Mouse (Mus musculus) embryonic fibroblast, embryonic 13.5 days (primary cell): ENCODE data around the gene Slbp. TPM values are rescaled to one million over a fixed set of nuclear protein-coding genes. Genes with fewer than 3 reads are reported as not detected.
A peak's percentile ranks its signal among the peaks of the same experiment; 100 is the strongest.

Source experiments
- H3K27ac ChIP-seq: 2 replicates; pipeline ENCODE4 v1.5.1; 2012; ENCODE audit warnings: low read length, control low read depth, inconsistent platforms; ENCODE audit not compliant: insufficient read depth
- H3K4me1 ChIP-seq: 2 replicates; pipeline ENCODE4 v1.6.1; 2011; ENCODE audit warnings: low read length; ENCODE audit not compliant: control insufficient read depth, insufficient read depth
- H3K4me3 ChIP-seq: 2 replicates; pipeline ENCODE4 v1.5.1; 2011; ENCODE audit warnings: mild to moderate bottlenecking, control low read depth, low read length; ENCODE audit not compliant: insufficient read depth
- CTCF ChIP-seq: IDR thresholded peaks from 2 replicates; pipeline ENCODE4 v1.5.1; 2011; ENCODE audit warnings: mild to moderate bottlenecking, control low read depth, low read length, moderate library complexity, borderline replicate concordance; ENCODE audit not compliant: insufficient read depth
- POLR2A ChIP-seq: IDR thresholded peaks from 2 replicates; pipeline ENCODE4 v1.6.1; 2011; ENCODE audit warnings: low read depth, mild to moderate bottlenecking, control low read depth, low read length, moderate library complexity
- polyA plus RNA-seq: library from polyadenylated mRNA; stranded (reverse); fragments of >200 nt; gene quantifications from 2 replicates; pipeline ENCODE4 v1.2.4, GENCODE M21; 2011; ENCODE audit warnings: low read depth; ENCODE audit not compliant: missing spikeins, insufficient read length

Slbp gene
- polyA plus RNA-seq, 1 experiment = 67.7 TPM

GRCm38 (mm10) chr5:33656739-33657138, 4.4 kb upstream of the Slbp start:
- Histone ChIP-seq H3K4me3 (peak overlapping the region; percentile 73), H3K4me1 (no peaks in the 10 kb centered on the region; the same call in 1 of the 2 replicates), H3K27ac (0 out of 2 replicates have a peak overlapping the region, but pooled peaks have one; percentile 2)
- TF ChIP-seq POLR2A = no peak
- TF ChIP-seq CTCF = no peak

- peaks cover 2% of the 10 kb centered on the region; the same call in 1 of the 2 replicates for H3K4me1 ChIP-seq
- no peak for TF ChIP-seq CTCF
- no peak for TF ChIP-seq POLR2A
- no peak overlapping the region for H3K4me3 ChIP-seq
- H3K27ac ChIP-seq = no peak overlapping the region
Measured at GRCm38 (mm10) chr5:33655251-33655840, 3.0 kb upstream of the Slbp start.

- no peak for TF ChIP-seq POLR2A
- TF ChIP-seq CTCF = no peak
- no peak overlapping the region for H3K4me3 ChIP-seq
- H3K27ac ChIP-seq = no peak overlapping the region
Measured at GRCm38 (mm10) chr5:33654424-33654823, 2.0 kb upstream of the Slbp start.

GRCm38 (mm10) chr5:33652783-33653173, 404 bp upstream of the Slbp start:
- Histone ChIP-seq H3K27ac (no peak overlapping the region), H3K4me1 (peaks cover 4% of the 10 kb centered on the region; the same call in 1 of the 2 replicates), H3K4me3 (no peak overlapping the region)
- TF ChIP-seq POLR2A = no peak; the same call in 1 of the 2 replicates
- no peak for TF ChIP-seq CTCF

More at GRCm38 (mm10) chr5:33654424-33654823, 2.0 kb upstream of the Slbp start:
- H3K4me1 ChIP-seq = peaks cover 4% of the 10 kb centered on the region; the same call in 1 of the 2 replicates

GRCm38 (mm10) chr5:33651541-33651920, 843 bp downstream of the Slbp start:
- peaks cover 4% of the 10 kb centered on the region; the same call in 1 of the 2 replicates for H3K4me1 ChIP-seq
- H3K4me3 ChIP-seq = peak overlapping the region; percentile 86
- peak overlapping the region; percentile 83 for H3K27ac ChIP-seq
- TF ChIP-seq CTCF = no peak
- TF ChIP-seq POLR2A = no peak

- Histone ChIP-seq H3K27ac (peak overlapping the region; percentile 83; the same call in 1 of the 2 replicates), H3K4me1 (peaks cover 4% of the 10 kb centered on the region; the same call in 1 of the 2 replicates), H3K4me3 (peak overlapping the region; percentile 86)
- no peak for TF ChIP-seq CTCF
- TF ChIP-seq POLR2A = no peak
Measured at GRCm38 (mm10) chr5:33651017-33651416, 1.4 kb downstream of the Slbp start.

GRCm38 (mm10) chr5:33640652-33641051, 11.7 kb downstream of the Slbp start:
- Histone ChIP-seq H3K4me1 (no peaks in the 10 kb centered on the region), H3K4me3 (no peak overlapping the region), H3K27ac (no peak overlapping the region)
- peak; percentile 20; the same call in 1 of the 2 replicates for TF ChIP-seq CTCF
- no peak for TF ChIP-seq POLR2A

GRCm38 (mm10) chr5:33638826-33639225, 13.5 kb downstream of the Slbp start:
- TF ChIP-seq POLR2A (no peak), CTCF (no peak)
- H3K27ac ChIP-seq = no peak overlapping the region
- H3K4me3 ChIP-seq = no peak overlapping the region
- H3K4me1 ChIP-seq = no peaks in the 10 kb centered on the region

- Histone ChIP-seq H3K4me1 (no peaks in the 10 kb centered on the region), H3K27ac (no peak overlapping the region), H3K4me3 (no peak overlapping the region)
- TF ChIP-seq POLR2A (no peak), CTCF (no peak)
Measured at GRCm38 (mm10) chr5:33637606-33638350, 14.6 kb downstream of the Slbp start.

GRCm38 (mm10) chr5:33635361-33635760, 17.0 kb downstream of the Slbp start:
- Histone ChIP-seq H3K27ac (no peak overlapping the region), H3K4me3 (no peak overlapping the region), H3K4me1 (0 out of 2 replicates have a peak, but pooled peaks cover 2% of the 10 kb centered on the region)
- no peak for TF ChIP-seq CTCF
- no peak for TF ChIP-seq POLR2A
